Mouse (Mus musculus): ENCODE measurements around the gene Rasal3. TPM values are rescaled to one million over a fixed set of nuclear protein-coding genes. Genes with fewer than 3 reads are reported as not detected.

Gene Rasal3
- polyA plus RNA-seq, 1 experiment from 2014 or later, result 0.56 TPM

- Histone ChIP-seq H3K9me3 (no peaks in the 10 kb centered on the region), H3K36me3 (peaks cover 17% of the 10 kb centered on the region), H3K27me3 (no peaks in the 10 kb centered on the region), H3K4me1 (peaks cover 40% of the 10 kb centered on the region), H3K9ac (replicated peaks) (peak overlapping the region; percentile 82), H3K4me2 (replicated peaks) (peak overlapping the region; percentile 79), H3K4me3 (peak overlapping the region; percentile 90), H3K27ac (replicated peaks) (peak overlapping the region; percentile 81)
- no peak; the same call in 1 of the 2 replicates for ATAC-seq (replicated peaks)
- WGBS, result under 1% methylated on average over 24 of the region's 24 CpGs
Measured at GRCm38 (mm10) chr17:32349851-32350381, 53.5 kb downstream of the Rasal3 start.

GRCm38 (mm10) chr17:32349037-32349732 is 54.2 kb downstream of the Rasal3 start:
- peaks cover 15% of the 10 kb centered on the region for H3K36me3 ChIP-seq
- ATAC-seq (replicated peaks), result no peak
- peaks cover 35% of the 10 kb centered on the region for H3K4me1 ChIP-seq
- H3K4me2 ChIP-seq (replicated peaks), result peak overlapping the region; percentile 79
- H3K4me3 ChIP-seq, result peak overlapping the region; percentile 90
- peak overlapping the region; percentile 82 for H3K9ac ChIP-seq (replicated peaks)
- peak overlapping the region; percentile 81; the same call in 1 of the 2 replicates for H3K27ac ChIP-seq (replicated peaks)
- H3K9me3 ChIP-seq, result no peaks in the 10 kb centered on the region
- 13% methylated on average over 4 of the region's 4 CpGs for WGBS
- no peaks in the 10 kb centered on the region for H3K27me3 ChIP-seq

GRCm38 (mm10) chr17:32348406-32348805 is 55.0 kb downstream of the Rasal3 start:
- 87% methylated on average over 2 of the region's 2 CpGs for WGBS
- H3K9ac ChIP-seq (replicated peaks), result no peak overlapping the region; the same call in 1 of the 2 replicates

GRCm38 (mm10) chr17:32341102-32341501 is 62.3 kb downstream of the Rasal3 start:
- H3K9me3 ChIP-seq, result no peaks in the 10 kb centered on the region
- H3K27me3 ChIP-seq, result no peaks in the 10 kb centered on the region
- H3K9ac ChIP-seq (replicated peaks), result no peak overlapping the region
- peaks cover 45% of the 10 kb centered on the region for H3K36me3 ChIP-seq
- no peaks in the 10 kb centered on the region for H3K4me1 ChIP-seq
- H3K27ac ChIP-seq (replicated peaks), result no peak overlapping the region
- 93% methylated on average over 1 of the region's 1 CpGs for WGBS
- H3K4me3 ChIP-seq, result no peak overlapping the region
- ATAC-seq (replicated peaks), result no peak
- no peak overlapping the region for H3K4me2 ChIP-seq (replicated peaks)

More at GRCm38 (mm10) chr17:32348406-32348805, 55.0 kb downstream of the Rasal3 start:
- Histone ChIP-seq H3K36me3 (peaks cover 14% of the 10 kb centered on the region; the same call in 1 of the 2 replicates), H3K27me3 (no peaks in the 10 kb centered on the region), H3K4me2 (replicated peaks) (0 out of 2 replicates have a peak overlapping the region, but pooled peaks have one; percentile 2), H3K4me1 (peaks cover 28% of the 10 kb centered on the region), H3K27ac (replicated peaks) (no peak overlapping the region), H3K4me3 (peak overlapping the region; percentile 90; the same call in 1 of the 2 replicates), H3K9me3 (no peaks in the 10 kb centered on the region)
- ATAC-seq (replicated peaks), result no peak

Small RNA genes within 50 kb of the gene (microRNA-seq; reads per million reads assigned to microRNA genes)
- not detected for gene Gm22201

Other genes starting within 250 kb of the Rasal3 start
- gene Notch3, start 236.7 kb downstream of the Rasal3 start, polyA plus RNA-seq (2015; fragmentation: Nextera tagmentation; extraction: Ambion mirVana), result 5.6 and 5.8 TPM in 2 replicates
- gene Ephx3, start 214.0 kb downstream of the Rasal3 start, polyA plus RNA-seq (2015; fragmentation: Nextera tagmentation; extraction: Ambion mirVana), result 0.17 and 0.20 TPM in 2 replicates
- 80.2 and 80.8 TPM in 2 replicates for gene Brd4, start 118.9 kb downstream of the Rasal3 start, polyA plus RNA-seq (2015; fragmentation: Nextera tagmentation; extraction: Ambion mirVana)
- gene Akap8, start 82.3 kb downstream of the Rasal3 start, polyA plus RNA-seq (2015; fragmentation: Nextera tagmentation; extraction: Ambion mirVana), result 107 and 111 TPM in 2 replicates
- gene Akap8l, start 53.0 kb downstream of the Rasal3 start, polyA plus RNA-seq (2015; fragmentation: Nextera tagmentation; extraction: Ambion mirVana), result 138 and 140 TPM in 2 replicates
- gene Wiz, start 14.1 kb downstream of the Rasal3 start, polyA plus RNA-seq (2015; fragmentation: Nextera tagmentation; extraction: Ambion mirVana), result 38.8 and 40.3 TPM in 2 replicates
- not detected in 2 replicates for gene Pglyrp2, start 20.6 kb upstream of the Rasal3 start, polyA plus RNA-seq (2015; fragmentation: Nextera tagmentation; extraction: Ambion mirVana)
- 0.23 TPM in 1 of 2 replicates, not detected in the other for gene Cyp4f39, start 49.1 kb upstream of the Rasal3 start, polyA plus RNA-seq (2015; fragmentation: Nextera tagmentation; extraction: Ambion mirVana)
- 7.8 and 8.4 TPM in 2 replicates for gene Cyp4f17, start 102.5 kb upstream of the Rasal3 start, polyA plus RNA-seq (2015; fragmentation: Nextera tagmentation; extraction: Ambion mirVana)
- gene Cyp4f16, start 133.0 kb upstream of the Rasal3 start, polyA plus RNA-seq (2015; fragmentation: Nextera tagmentation; extraction: Ambion mirVana), result 19.8 and 24.9 TPM in 2 replicates
- gene Cyp4f37, start 217.7 kb upstream of the Rasal3 start, polyA plus RNA-seq (2015; fragmentation: Nextera tagmentation; extraction: Ambion mirVana), result not detected in 2 replicates

Measured in forebrain, embryonic 15.5 days (tissue).